Mouse (Mus musculus) forebrain, embryonic 14.5 days (tissue): ENCODE results near the gene Kynu. TPM values are rescaled to one million over a fixed set of nuclear protein-coding genes. Genes with fewer than 3 reads are reported as not detected.
A peak's percentile ranks its signal among the peaks of the same experiment; 100 is the strongest.

Experiments used
- ATAC-seq: fragments of 200-750 bp; cut with Nextera tagmentation; 2 replicates; pipeline ENCODE4 v1.8.0; 2017; ENCODE audit warnings: mild to moderate bottlenecking, moderate library complexity
- DNase-seq: peaks from one replicate; pipeline ENCODE4 v3.0.0-alpha.2; 2015; ENCODE audit warnings: low spot score
- H3K27ac ChIP-seq: fragments of 300-500 bp; sonication (generic); 2 replicates; pipeline ENCODE4 v1.5.1; 2014; ENCODE audit warnings: low read depth, mild to moderate bottlenecking, control low read depth, low read length, moderate library complexity
- H3K27me3 ChIP-seq: fragments of 300-500 bp; sonication (generic); replicated peaks from 2 replicates; pipeline ENCODE4 v1.6.1; 2014; ENCODE audit warnings: low read length, control low read depth, mixed read lengths; ENCODE audit not compliant: control insufficient read depth, insufficient read depth
- H3K36me3 ChIP-seq: fragments of 300-500 bp; sonication (generic); 2 replicates; pipeline ENCODE4 v1.6.1; 2014; ENCODE audit warnings: low read length, control low read depth; ENCODE audit not compliant: control insufficient read depth, insufficient read depth
- H3K4me1 ChIP-seq: fragments of 300-500 bp; sonication (generic); 2 replicates; pipeline ENCODE4 v1.6.1; 2014; ENCODE audit warnings: antibody characterized with exemption, low read length, control low read depth; ENCODE audit not compliant: control insufficient read depth, insufficient read depth
- H3K4me2 ChIP-seq: fragments of 300-500 bp; sonication (generic); 2 replicates; pipeline ENCODE4 v1.6.1; 2014; ENCODE audit warnings: mild to moderate bottlenecking, control low read depth, low read length
- H3K4me3 ChIP-seq: fragments of 300-500 bp; sonication (generic); 2 replicates; pipeline ENCODE4 v1.5.1; 2014; ENCODE audit warnings: low read depth, low read length, control low read depth
- H3K9ac ChIP-seq: fragments of 300-500 bp; sonication (generic); 2 replicates; pipeline ENCODE4 v1.6.1; 2014; ENCODE audit warnings: mild to moderate bottlenecking, low read length, control low read depth, moderate library complexity
- H3K9me3 ChIP-seq: fragments of 300-500 bp; sonication (generic); replicated peaks from 2 replicates; pipeline ENCODE4 v1.6.1; 2016; ENCODE audit warnings: low read length, control low read depth, mixed read lengths; ENCODE audit not compliant: control insufficient read depth
- WGBS: fragments of 180-500 bp; shearing (Covaris S2); extraction: QIAGEN DNeasy Blood & Tissue Kit; methylation state at CpG from one replicate; pipeline ENCODE4 v1.1.7; 2014; 5-methylcytosine and 5-hydroxymethylcytosine counted together
- polyA plus RNA-seq: library from polyadenylated mRNA; unstranded; fragments of >200 nt; fragmentation: Nextera tagmentation; extraction: Ambion mirVana; gene quantifications from 2 replicates; pipeline ENCODE4 v1.2.1, GENCODE M21; 2014

Gene Kynu
- polyA plus RNA-seq, 1 experiment from 2014 or later: 0.36 TPM

GRCm38 (mm10) chr2:43556985-43557384 is 1.9 kb downstream of the Kynu start:
- DNase-seq (no peak), ATAC-seq (no peak)
- 67% methylated on average over 3 of the region's 3 CpGs for WGBS
- no peaks in the 10 kb centered on the region for H3K4me1 ChIP-seq
- H3K27me3 ChIP-seq: no peaks in the 10 kb centered on the region
- H3K9ac ChIP-seq: no peak overlapping the region
- no peak overlapping the region for H3K4me2 ChIP-seq
- H3K27ac ChIP-seq: no peak overlapping the region
- H3K9me3 ChIP-seq: no peaks in the 10 kb centered on the region
- no peaks in the 10 kb centered on the region for H3K36me3 ChIP-seq
- no peak overlapping the region for H3K4me3 ChIP-seq

- ATAC-seq (no peak), DNase-seq (no peak)
- Histone ChIP-seq H3K4me3 (no peak overlapping the region), H3K4me1 (no peaks in the 10 kb centered on the region), H3K9me3 (no peaks in the 10 kb centered on the region), H3K36me3 (no peaks in the 10 kb centered on the region), H3K4me2 (no peak overlapping the region), H3K27ac (no peak overlapping the region), H3K27me3 (no peaks in the 10 kb centered on the region), H3K9ac (no peak overlapping the region)
- 93% methylated on average over 3 of the region's 3 CpGs for WGBS
These were observed 6.1 kb downstream of the Kynu start for GRCm38 (mm10) chr2:43561209-43561608.

GRCm38 (mm10) chr2:43562779-43563178 is 7.7 kb downstream of the Kynu start:
- H3K4me1 ChIP-seq: no peaks in the 10 kb centered on the region
- WGBS: 95% methylated on average over 9 of the region's 9 CpGs
- H3K27me3 ChIP-seq: no peaks in the 10 kb centered on the region
- H3K9ac ChIP-seq: no peak overlapping the region
- H3K36me3 ChIP-seq: no peaks in the 10 kb centered on the region
- DNase-seq: no peak
- no peak overlapping the region for H3K27ac ChIP-seq
- no peak overlapping the region for H3K4me3 ChIP-seq
- no peak for ATAC-seq
- no peak overlapping the region for H3K4me2 ChIP-seq
- no peaks in the 10 kb centered on the region for H3K9me3 ChIP-seq

- 48% methylated on average over 1 of the region's 1 CpGs for WGBS
- no peaks in the 10 kb centered on the region for H3K27me3 ChIP-seq
- no peak overlapping the region for H3K4me2 ChIP-seq
- H3K9me3 ChIP-seq: no peaks in the 10 kb centered on the region
- no peaks in the 10 kb centered on the region for H3K36me3 ChIP-seq
- H3K4me3 ChIP-seq: no peak overlapping the region
- ATAC-seq: no peak
- H3K27ac ChIP-seq: no peak overlapping the region
- no peak for DNase-seq
- no peak overlapping the region for H3K9ac ChIP-seq
- no peaks in the 10 kb centered on the region for H3K4me1 ChIP-seq
These were observed 13.3 kb downstream of the Kynu start for GRCm38 (mm10) chr2:43568406-43568805.

GRCm38 (mm10) chr2:43573526-43573925 is 18.4 kb downstream of the Kynu start:
- no peak overlapping the region for H3K4me3 ChIP-seq
- DNase-seq (no peak), ATAC-seq (no peak)
- no peaks in the 10 kb centered on the region for H3K9me3 ChIP-seq
- H3K27ac ChIP-seq: no peak overlapping the region
- no peaks in the 10 kb centered on the region for H3K36me3 ChIP-seq
- H3K4me1 ChIP-seq: no peaks in the 10 kb centered on the region
- no peak overlapping the region for H3K9ac ChIP-seq
- no peaks in the 10 kb centered on the region for H3K27me3 ChIP-seq
- no peak overlapping the region for H3K4me2 ChIP-seq
- 92% methylated on average over 1 of the region's 1 CpGs for WGBS

DNA sequence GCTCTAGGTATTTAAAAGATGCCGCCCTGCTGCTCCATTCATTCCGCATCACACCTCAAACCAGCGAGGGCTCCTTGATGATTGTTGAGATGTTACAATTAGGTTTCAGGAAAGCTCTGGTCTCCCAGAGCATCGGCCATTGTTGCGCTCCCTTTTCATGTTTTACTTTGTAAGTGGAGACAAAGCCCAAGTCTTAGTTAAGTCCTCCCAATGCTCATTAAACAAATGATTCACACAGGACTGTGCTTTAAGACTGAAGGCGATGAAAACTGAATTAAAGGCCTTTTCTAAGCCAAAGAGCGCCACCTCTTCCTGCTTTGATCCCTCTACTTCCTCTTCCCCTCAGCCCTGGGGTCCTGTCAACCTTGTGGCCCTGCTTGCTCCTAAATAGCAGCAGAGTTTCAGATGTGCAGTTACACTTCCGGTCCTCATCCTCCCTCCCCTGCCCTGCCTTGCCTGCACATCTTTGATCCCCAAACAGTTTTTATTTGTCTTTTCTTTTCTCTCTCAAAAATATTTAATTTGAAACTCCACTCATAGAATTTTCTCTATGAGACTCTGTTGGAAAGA is 28.2 kb downstream of the Kynu start:
- ATAC-seq (peak; percentile 34; the same call in 1 of the 2 replicates), DNase-seq (peak; percentile 27)
- Histone ChIP-seq H3K27me3 (no peaks in the 10 kb centered on the region), H3K36me3 (no peaks in the 10 kb centered on the region), H3K4me1 (no peaks in the 10 kb centered on the region; the same call in 1 of the 2 replicates), H3K9me3 (no peaks in the 10 kb centered on the region), H3K4me2 (no peak overlapping the region), H3K4me3 (no peak overlapping the region), H3K27ac (no peak overlapping the region), H3K9ac (no peak overlapping the region)
- WGBS: 6% methylated on average over 8 of the region's 8 CpGs

DNA sequence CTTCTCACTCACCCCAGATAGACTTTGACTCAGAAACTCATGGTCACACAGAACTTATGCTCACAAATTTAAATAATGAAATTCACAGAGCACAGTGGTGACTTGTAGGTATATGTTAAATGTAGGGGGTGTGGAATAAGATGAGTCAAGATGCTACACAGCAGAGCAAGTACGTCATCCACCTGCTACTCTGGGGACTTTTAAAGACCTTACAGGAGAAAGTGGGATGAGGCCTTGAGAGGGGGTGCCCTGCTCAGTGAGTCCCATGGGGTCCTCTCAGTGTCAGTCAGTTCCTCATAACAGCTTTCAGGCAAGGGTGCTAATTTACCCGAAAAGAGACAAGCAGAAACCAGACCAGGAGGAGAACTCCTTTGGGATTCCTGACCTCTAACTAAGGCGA is 30.4 kb downstream of the Kynu start:
- 74% methylated on average over 3 of the region's 3 CpGs for WGBS
- ATAC-seq: no peak

DNA sequence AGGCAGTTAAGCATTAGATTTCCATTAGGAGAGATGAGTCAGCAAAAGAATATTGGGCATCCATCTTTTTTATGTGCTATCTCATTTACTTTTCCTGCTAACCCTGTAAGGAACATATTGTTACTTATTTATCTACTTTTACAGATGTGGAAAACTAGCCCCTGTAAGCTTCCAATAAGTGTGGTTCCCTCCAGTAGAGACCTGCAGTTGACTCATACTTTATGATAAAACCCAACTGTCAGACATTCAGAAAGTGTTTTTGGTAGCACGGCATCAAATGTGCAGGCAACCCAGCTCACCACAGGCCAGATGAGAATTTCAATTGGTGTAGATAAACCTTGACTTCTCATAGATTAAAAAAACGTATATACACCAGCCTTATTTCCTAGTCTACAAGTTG is 32.7 kb downstream of the Kynu start:
- Histone ChIP-seq H3K9ac (no peak overlapping the region), H3K4me2 (no peak overlapping the region), H3K4me3 (no peak overlapping the region), H3K27ac (no peak overlapping the region), H3K36me3 (no peaks in the 10 kb centered on the region), H3K9me3 (no peaks in the 10 kb centered on the region), H3K4me1 (no peaks in the 10 kb centered on the region; the same call in 1 of the 2 replicates), H3K27me3 (no peaks in the 10 kb centered on the region)
- ATAC-seq (no peak), DNase-seq (no peak)
- WGBS: 81% methylated on average over 2 of the region's 2 CpGs

More for the DNA sequence above, 30.4 kb downstream of the Kynu start:
- Histone ChIP-seq H3K4me3 (no peak overlapping the region), H3K9ac (no peak overlapping the region), H3K4me2 (no peak overlapping the region), H3K36me3 (no peaks in the 10 kb centered on the region), H3K27ac (no peak overlapping the region), H3K9me3 (no peaks in the 10 kb centered on the region), H3K4me1 (no peaks in the 10 kb centered on the region; the same call in 1 of the 2 replicates), H3K27me3 (no peaks in the 10 kb centered on the region)
- no peak for DNase-seq

DNA sequence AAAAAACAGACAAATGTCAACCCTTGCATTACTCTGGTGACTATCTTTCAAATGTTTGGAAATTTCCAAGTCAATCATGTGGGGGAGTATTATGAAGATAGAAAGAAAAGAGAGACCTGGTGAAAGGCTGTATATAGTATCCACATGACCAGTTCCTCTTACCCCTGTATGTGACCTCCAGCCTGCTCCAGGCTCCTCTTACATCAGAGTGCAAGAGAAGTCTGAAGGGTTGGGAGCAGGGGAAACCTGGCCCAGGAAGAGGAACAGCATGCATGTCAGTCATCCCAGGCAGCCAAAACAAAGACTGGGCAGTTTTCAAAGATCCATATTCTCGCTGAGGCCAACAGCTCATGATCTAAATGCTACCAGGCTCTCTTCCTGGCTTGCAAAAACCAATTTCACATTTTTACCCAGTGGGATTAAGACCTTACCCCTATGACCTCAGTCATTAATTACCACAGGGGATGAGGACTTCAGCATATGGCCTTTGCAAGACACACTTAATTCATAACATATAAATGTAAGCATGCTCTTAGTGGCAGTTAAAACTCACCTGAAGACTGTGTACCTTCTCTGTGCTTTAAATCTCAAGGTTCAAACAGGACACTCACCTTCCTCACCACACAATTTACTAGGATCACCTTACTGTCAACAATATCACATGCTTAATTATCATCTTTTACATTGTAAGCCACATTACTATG is 37.0 kb downstream of the Kynu start:
- H3K36me3 ChIP-seq: no peaks in the 10 kb centered on the region
- H3K4me2 ChIP-seq: no peak overlapping the region
- ATAC-seq (no peak), DNase-seq (no peak)
- H3K9ac ChIP-seq: no peak overlapping the region
- no peak overlapping the region for H3K27ac ChIP-seq
- WGBS: 85% methylated on average over 1 of the region's 1 CpGs
- no peaks in the 10 kb centered on the region for H3K9me3 ChIP-seq
- H3K4me3 ChIP-seq: no peak overlapping the region
- no peaks in the 10 kb centered on the region for H3K27me3 ChIP-seq
- H3K4me1 ChIP-seq: no peaks in the 10 kb centered on the region
